Mouse (Mus musculus): ENCODE measurements around the gene Ywhah. TPM values are rescaled to one million over a fixed set of nuclear protein-coding genes. Genes with fewer than 3 reads are reported as not detected.
A peak's percentile ranks its signal among the peaks of the same experiment; 100 is the strongest.

Gene Ywhah
- total RNA-seq, 1 experiment = 99.0 TPM

DNA sequence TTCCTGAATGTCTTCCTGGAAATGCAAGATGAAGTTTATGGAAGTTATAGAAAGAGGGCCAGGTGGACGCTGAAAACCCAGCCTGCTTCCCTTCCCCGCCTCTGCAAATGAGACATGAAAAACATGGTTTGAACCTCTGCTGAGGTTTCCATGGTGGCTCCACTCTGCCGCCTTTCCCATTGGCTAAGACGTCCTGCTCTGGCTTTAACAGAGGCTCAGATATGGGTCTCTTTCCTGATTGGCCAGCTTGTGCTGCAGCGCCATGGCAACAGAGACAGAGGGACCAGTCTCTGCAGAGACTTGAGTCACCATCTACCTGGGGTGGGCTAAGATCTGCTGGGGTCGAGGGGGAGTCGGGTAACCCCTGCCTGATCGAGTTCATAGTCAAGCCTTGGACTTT is 11.9 kb upstream of the Ywhah start:
- no peak overlapping the region for H3K27ac ChIP-seq (ENCODE audit: insufficient read depth, low read depth, low read length, poor library complexity, severe bottlenecking)
- H3K4me1 ChIP-seq (ENCODE audit: control insufficient read depth in 2 of 2, insufficient read depth in 2 of 2, low read length in 2 of 2, poor library complexity in 1 of 2) = peaks cover 3 to 6% of the 10 kb centered on the region in 2 experiments; a peak in 2 of 4 replicates
- DNase-seq (ENCODE audit: low read depth, low spot score) = no peak
- H3K36me3 ChIP-seq (ENCODE audit: control insufficient read depth, insufficient read depth, low read length, poor library complexity, severe bottlenecking) = no peaks in the 10 kb centered on the region
- TF ChIP-seq HCFC1 (IDR thresholded peaks at IDR 0.05; ENCODE audit: borderline replicate concordance, insufficient read depth, low read length) = no peak
- no peak for TF ChIP-seq ZC3H11A (IDR thresholded peaks at IDR 0.05; ENCODE audit: borderline replicate concordance, low read depth, low read length)
- no peak for TF ChIP-seq ZNF384 (IDR thresholded peaks at IDR 0.05; ENCODE audit: low read depth, low read length)
- TF ChIP-seq CHD2 (IDR thresholded peaks at IDR 0.05; ENCODE audit: low read depth, low read length) = no peak
- no peak for TF ChIP-seq MAFK (IDR thresholded peaks at IDR 0.05; ENCODE audit: insufficient read depth, low read depth, low read length)
- H3K9ac ChIP-seq (ENCODE audit: insufficient read depth, low read depth, low read length, poor library complexity, severe bottlenecking) = no peak overlapping the region
- H3K9me3 ChIP-seq (ENCODE audit: control insufficient read depth, insufficient read depth, low read depth, low read length) = no peaks in the 10 kb centered on the region
- in situ Hi-C loops (cut with MboI; ENCODE audit: low sequenced_read_pairs in 2 of 2, unreplicated experiment in 2 of 2) = no loop called here
- no peak overlapping the region for H3K4me3 ChIP-seq (ENCODE audit: insufficient read depth in 1 of 2, low read depth in 1 of 2, low read length in 2 of 2, poor library complexity in 1 of 2, severe bottlenecking in 1 of 2)

DNA sequence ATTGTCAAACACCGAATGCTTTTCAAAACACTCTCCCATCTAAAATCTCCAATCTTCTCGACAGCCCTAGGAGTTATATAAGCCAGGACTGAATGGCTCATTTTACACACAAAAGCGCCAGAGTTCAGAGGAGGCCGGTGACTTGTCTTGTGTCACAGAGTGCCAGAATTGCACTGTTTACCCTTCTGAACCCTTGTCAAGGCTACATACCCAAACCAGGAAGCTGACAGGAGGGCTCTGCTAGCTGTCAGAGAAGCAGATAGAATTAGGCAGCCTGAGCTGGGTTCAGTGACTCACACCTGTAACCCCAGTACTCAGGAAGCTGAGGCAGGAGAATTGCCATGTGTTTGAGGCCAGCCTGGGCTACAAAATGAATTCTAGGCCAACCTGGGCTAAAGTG is 11.2 kb upstream of the Ywhah start:
- no peak overlapping the region for H3K4me3 ChIP-seq (ENCODE audit: insufficient read depth in 1 of 2, low read depth in 1 of 2, low read length in 2 of 2, poor library complexity in 1 of 2, severe bottlenecking in 1 of 2)
- H3K9ac ChIP-seq (ENCODE audit: insufficient read depth, low read depth, low read length, poor library complexity, severe bottlenecking) = no peak overlapping the region
- peaks cover 7 to 10% of the 10 kb centered on the region in 2 experiments for H3K4me1 ChIP-seq (ENCODE audit: control insufficient read depth in 2 of 2, insufficient read depth in 2 of 2, low read length in 2 of 2, poor library complexity in 1 of 2)
- in situ Hi-C loops (cut with MboI; ENCODE audit: low sequenced_read_pairs in 2 of 2, unreplicated experiment in 2 of 2) = no loop called here
- TF ChIP-seq ZC3H11A (IDR thresholded peaks at IDR 0.05; ENCODE audit: borderline replicate concordance, low read depth, low read length) (no peak), HCFC1 (IDR thresholded peaks at IDR 0.05; ENCODE audit: borderline replicate concordance, insufficient read depth, low read length) (no peak), CHD2 (IDR thresholded peaks at IDR 0.05; ENCODE audit: low read depth, low read length) (no peak), ZNF384 (IDR thresholded peaks at IDR 0.05; ENCODE audit: low read depth, low read length) (no peak), MAFK (IDR thresholded peaks at IDR 0.05; ENCODE audit: insufficient read depth, low read depth, low read length) (no peak)
- H3K27ac ChIP-seq (ENCODE audit: insufficient read depth, low read depth, low read length, poor library complexity, severe bottlenecking) = no peak overlapping the region
- H3K36me3 ChIP-seq (ENCODE audit: control insufficient read depth, insufficient read depth, low read length, poor library complexity, severe bottlenecking) = no peaks in the 10 kb centered on the region
- H3K9me3 ChIP-seq (ENCODE audit: control insufficient read depth, insufficient read depth, low read depth, low read length) = no peaks in the 10 kb centered on the region
- DNase-seq (ENCODE audit: low read depth, low spot score) = no peak

DNA sequence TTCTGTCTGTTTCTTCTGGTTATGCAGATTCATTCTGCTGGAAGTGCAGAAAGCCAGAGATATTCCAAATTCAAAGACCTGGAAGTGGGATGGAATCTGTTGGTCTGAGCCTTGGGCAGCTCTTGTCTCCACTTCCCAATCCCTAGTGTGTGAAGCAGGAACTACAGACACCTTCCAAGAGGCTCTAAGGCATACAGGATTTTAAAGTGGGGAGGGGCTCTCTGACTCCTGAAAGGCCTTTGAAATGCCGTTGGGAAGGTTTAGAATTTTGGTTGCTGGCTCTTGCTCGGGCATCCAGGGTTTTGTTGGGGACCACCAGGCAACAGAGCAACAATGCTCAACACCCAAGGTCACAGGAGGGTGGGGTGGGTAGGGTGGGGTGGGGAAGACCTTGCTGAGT is 9.3 kb upstream of the Ywhah start:
- in situ Hi-C loops (cut with MboI; ENCODE audit: low sequenced_read_pairs in 2 of 2, unreplicated experiment in 2 of 2) = no loop called here

DNA sequence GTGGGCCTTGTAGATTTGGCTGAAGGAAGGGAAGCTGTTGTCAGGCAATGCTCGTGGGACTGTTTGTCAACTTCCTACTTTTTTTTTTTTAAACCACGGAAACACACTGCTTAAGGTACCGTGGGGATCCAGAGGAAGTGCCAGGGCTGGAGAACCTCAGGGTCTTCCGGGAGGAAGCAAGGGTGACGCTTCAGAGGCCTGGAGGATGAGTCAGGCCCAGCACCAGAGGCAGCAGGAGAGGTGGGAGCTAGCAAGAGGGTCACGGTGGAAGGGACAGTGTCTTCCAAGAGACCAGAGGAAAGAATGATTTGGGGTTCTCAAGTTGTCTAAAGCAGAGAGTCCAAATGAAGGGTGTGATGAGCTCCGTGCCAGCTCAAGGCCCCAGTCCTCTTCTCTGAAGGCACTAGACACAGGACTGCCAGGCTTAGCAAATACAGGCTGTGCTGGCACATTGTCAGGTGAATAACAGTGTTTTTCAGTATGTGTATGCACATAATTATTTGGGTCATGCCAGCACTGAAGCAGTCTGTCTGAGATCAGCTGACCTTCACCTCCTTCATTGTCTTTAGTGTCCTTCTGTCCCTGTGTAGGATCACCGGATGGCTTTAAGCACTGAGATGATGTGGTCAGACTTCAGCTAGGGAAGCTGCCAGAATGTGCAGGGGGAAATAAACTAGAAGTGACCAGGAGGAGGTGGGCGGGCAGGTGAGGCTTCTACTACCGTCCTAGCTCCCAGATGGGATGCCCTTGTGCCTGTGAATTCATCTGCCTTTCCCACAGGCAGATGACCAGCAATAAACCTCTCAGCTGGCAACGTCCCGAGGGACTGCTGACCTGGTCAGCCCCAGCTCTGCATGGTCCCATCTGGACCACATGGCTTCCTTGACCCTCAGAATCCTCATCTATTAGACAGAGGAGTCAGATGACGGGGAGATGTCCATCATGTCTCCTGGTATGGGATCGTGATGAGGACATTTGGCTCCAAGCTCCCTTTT is 8.5 kb upstream of the Ywhah start:
- TF ChIP-seq CHD2 (IDR thresholded peaks at IDR 0.05; ENCODE audit: low read depth, low read length) = no peak
- no peak for TF ChIP-seq ZC3H11A (IDR thresholded peaks at IDR 0.05; ENCODE audit: borderline replicate concordance, low read depth, low read length)
- no peak for TF ChIP-seq ZNF384 (IDR thresholded peaks at IDR 0.05; ENCODE audit: low read depth, low read length)
- no peaks in the 10 kb centered on the region for H3K9me3 ChIP-seq (ENCODE audit: control insufficient read depth, insufficient read depth, low read depth, low read length)
- no peaks in the 10 kb centered on the region for H3K36me3 ChIP-seq (ENCODE audit: control insufficient read depth, insufficient read depth, low read length, poor library complexity, severe bottlenecking)
- no peak overlapping the region for H3K9ac ChIP-seq (ENCODE audit: insufficient read depth, low read depth, low read length, poor library complexity, severe bottlenecking)
- peaks cover 9 to 10% of the 10 kb centered on the region in 2 experiments for H3K4me1 ChIP-seq (ENCODE audit: control insufficient read depth in 2 of 2, insufficient read depth in 2 of 2, low read length in 2 of 2, poor library complexity in 1 of 2)
- no peak for DNase-seq (ENCODE audit: low read depth, low spot score)
- in situ Hi-C loops (cut with MboI; ENCODE audit: low sequenced_read_pairs in 2 of 2, unreplicated experiment in 2 of 2) = no loop called here
- H3K4me3 ChIP-seq (ENCODE audit: insufficient read depth in 1 of 2, low read depth in 1 of 2, low read length in 2 of 2, poor library complexity in 1 of 2, severe bottlenecking in 1 of 2) = no peak overlapping the region
- no peak overlapping the region for H3K27ac ChIP-seq (ENCODE audit: insufficient read depth, low read depth, low read length, poor library complexity, severe bottlenecking)

More for the DNA sequence above, 9.3 kb upstream of the Ywhah start:
- Histone ChIP-seq H3K4me3 (ENCODE audit: insufficient read depth in 1 of 2, low read depth in 1 of 2, low read length in 2 of 2, poor library complexity in 1 of 2, severe bottlenecking in 1 of 2) (no peak overlapping the region), H3K4me1 (ENCODE audit: control insufficient read depth in 2 of 2, insufficient read depth in 2 of 2, low read length in 2 of 2, poor library complexity in 1 of 2) (peaks cover 9 to 10% of the 10 kb centered on the region in 2 experiments), H3K36me3 (ENCODE audit: control insufficient read depth, insufficient read depth, low read length, poor library complexity, severe bottlenecking) (no peaks in the 10 kb centered on the region), H3K27ac (ENCODE audit: insufficient read depth, low read depth, low read length, poor library complexity, severe bottlenecking) (no peak overlapping the region), H3K9ac (ENCODE audit: insufficient read depth, low read depth, low read length, poor library complexity, severe bottlenecking) (no peak overlapping the region), H3K9me3 (ENCODE audit: control insufficient read depth, insufficient read depth, low read depth, low read length) (no peaks in the 10 kb centered on the region)
- peak; percentile 19 for DNase-seq (ENCODE audit: low read depth, low spot score)
- TF ChIP-seq HCFC1 (IDR thresholded peaks at IDR 0.05; ENCODE audit: borderline replicate concordance, insufficient read depth, low read length) (no peak), ZC3H11A (IDR thresholded peaks at IDR 0.05; ENCODE audit: borderline replicate concordance, low read depth, low read length) (no peak), ZNF384 (IDR thresholded peaks at IDR 0.05; ENCODE audit: low read depth, low read length) (no peak)

All from ES-E14 (cell line).